Mouse (Mus musculus) neural tube, embryonic 15.5 days (tissue): ENCODE results near the gene Tmem138. TPM values are rescaled to one million over a fixed set of nuclear protein-coding genes. Genes with fewer than 3 reads are reported as not detected.

Experiments
- ATAC-seq: fragments of 200-750 bp; cut with Nextera tagmentation; 2 replicates; pipeline ENCODE4 v1.8.0; 2017; ENCODE audit warnings: mild to moderate bottlenecking, moderate TSS enrichment, moderate library complexity; ENCODE audit not compliant: low FRiP score
- H3K27ac ChIP-seq: fragments of 300-500 bp; sonication (generic); replicated peaks from 2 replicates; pipeline ENCODE4 v1.5.1; 2015; ENCODE audit warnings: mild to moderate bottlenecking, inconsistent platforms
- H3K27me3 ChIP-seq: fragments of 300-500 bp; sonication (generic); replicated peaks from 2 replicates; pipeline ENCODE4 v1.6.1; 2015; ENCODE audit warnings: inconsistent platforms
- H3K36me3 ChIP-seq: fragments of 300-500 bp; sonication (generic); 2 replicates; pipeline ENCODE4 v1.6.1; 2015; ENCODE audit warnings: inconsistent platforms
- H3K4me1 ChIP-seq: fragments of 300-500 bp; sonication (generic); 2 replicates; pipeline ENCODE4 v1.6.1; 2015; ENCODE audit warnings: inconsistent platforms
- H3K4me2 ChIP-seq: fragments of 300-500 bp; sonication (generic); 2 replicates; pipeline ENCODE4 v1.6.1; 2015; ENCODE audit warnings: inconsistent platforms, mild to moderate bottlenecking, moderate library complexity
- H3K4me3 ChIP-seq: fragments of 300-500 bp; sonication (generic); replicated peaks from 2 replicates; pipeline ENCODE4 v1.5.1; 2015; ENCODE audit warnings: mild to moderate bottlenecking, inconsistent platforms
- H3K9ac ChIP-seq: fragments of 300-500 bp; sonication (generic); replicated peaks from 2 replicates; pipeline ENCODE4 v1.6.1; 2015; ENCODE audit warnings: mild to moderate bottlenecking, inconsistent platforms
- H3K9me3 ChIP-seq: fragments of 300-500 bp; sonication (generic); replicated peaks from 2 replicates; pipeline ENCODE4 v1.6.1; 2016; ENCODE audit warnings: inconsistent platforms
- WGBS: fragments of 180-500 bp; shearing (Covaris S2); methylation state at CpG from one replicate; pipeline ENCODE4 v1.1.7; 2015; ENCODE audit warnings: mixed read lengths; 5-methylcytosine and 5-hydroxymethylcytosine counted together
- polyA plus RNA-seq: library from polyadenylated mRNA; unstranded; fragments of >200 nt; fragmentation: Nextera tagmentation; extraction: Ambion mirVana; gene quantifications from 2 replicates; pipeline ENCODE4 v1.2.1, GENCODE M21; 2015

Tmem138 gene
- polyA plus RNA-seq: 33.3 and 33.9 TPM in 2 replicates

- Histone ChIP-seq H3K36me3 (peaks cover 31% of the 10 kb centered on the region), H3K27me3 (no peaks in the 10 kb centered on the region), H3K4me3 (peak within 1 kb of the TSS; percentile 74), H3K4me2 (peak within 1 kb of the TSS; percentile 85), H3K9ac (peak within 1 kb of the TSS; percentile 79), H3K27ac (peak within 1 kb of the TSS; percentile 97), H3K9me3 (no peaks in the 10 kb centered on the region), H3K4me1 (peaks cover 28% of the 10 kb centered on the region)
- under 1% methylated on average over 44 of the region's 44 CpGs for WGBS
- peak; percentile 97 for ATAC-seq
These were observed at the start of gene Tmem138, which contains the start of gene Cyb561a3 for GRCm38 (mm10) chr19:10576690-10577561. Gene Tmem138 (minus strand): TSS chr19:10577362. Gene Cyb561a3 (plus strand): TSS chr19:10577172.

GRCm38 (mm10) chr19:10608573-10609240 is 31.5 kb upstream of the Tmem138 start:
- 89% methylated on average over 5 of the region's 5 CpGs for WGBS
- H3K4me2 ChIP-seq: no peak overlapping the region
- no peak overlapping the region for H3K9ac ChIP-seq
- H3K4me1 ChIP-seq: peaks cover 37% of the 10 kb centered on the region
- H3K9me3 ChIP-seq: no peaks in the 10 kb centered on the region
- peaks cover 60% of the 10 kb centered on the region for H3K36me3 ChIP-seq
- H3K27me3 ChIP-seq: no peaks in the 10 kb centered on the region
- H3K4me3 ChIP-seq: no peak overlapping the region
- ATAC-seq: no peak
- H3K27ac ChIP-seq: no peak overlapping the region

- Histone ChIP-seq H3K4me3 (peak overlapping the region; percentile 99), H3K27ac (peak overlapping the region; percentile 91), H3K4me2 (peak overlapping the region; percentile 59), H3K9me3 (no peaks in the 10 kb centered on the region), H3K4me1 (peaks cover 57% of the 10 kb centered on the region), H3K9ac (peak overlapping the region; percentile 98), H3K27me3 (no peaks in the 10 kb centered on the region), H3K36me3 (peaks cover 35% of the 10 kb centered on the region)
- WGBS: 8% methylated on average over 20 of the region's 20 CpGs
- no peak for ATAC-seq
These were observed 28.9 kb upstream of the Tmem138 start for GRCm38 (mm10) chr19:10605901-10606622.

- H3K36me3 ChIP-seq: peaks cover 28% of the 10 kb centered on the region
- ATAC-seq: peak; percentile 97
- H3K4me1 ChIP-seq: peaks cover 57% of the 10 kb centered on the region
- peak within 1 kb of the TSS; percentile 99 for H3K4me3 ChIP-seq
- WGBS: under 1% methylated on average over 49 of the region's 49 CpGs
- H3K27me3 ChIP-seq: no peaks in the 10 kb centered on the region
- H3K9ac ChIP-seq: peak within 1 kb of the TSS; percentile 98
- H3K4me2 ChIP-seq: peak within 1 kb of the TSS; percentile 59
- no peaks in the 10 kb centered on the region for H3K9me3 ChIP-seq
- H3K27ac ChIP-seq: peak within 1 kb of the TSS; percentile 91
These were observed 28.2 kb upstream of the Tmem138 start, which contains the start of the genes Ddb1 and Tkfc for GRCm38 (mm10) chr19:10605293-10605900. Gene Ddb1 (plus strand): TSS chr19:10605327. Gene Tkfc (minus strand): TSS chr19:10605654.

- H3K9me3 ChIP-seq: no peaks in the 10 kb centered on the region
- no peak for ATAC-seq
- peak overlapping the region; percentile 59 for H3K4me2 ChIP-seq
- H3K36me3 ChIP-seq: peaks cover 23% of the 10 kb centered on the region
- WGBS: 57% methylated on average over 3 of the region's 3 CpGs
- peak overlapping the region; percentile 91 for H3K27ac ChIP-seq
- peak overlapping the region; percentile 68 for H3K9ac ChIP-seq
- H3K4me3 ChIP-seq: peak overlapping the region; percentile 99
- peaks cover 57% of the 10 kb centered on the region for H3K4me1 ChIP-seq
- H3K27me3 ChIP-seq: no peaks in the 10 kb centered on the region
These were observed 27.4 kb upstream of the Tmem138 start for GRCm38 (mm10) chr19:10604534-10604933.

GRCm38 (mm10) chr19:10603660-10604523 is 26.7 kb upstream of the Tmem138 start:
- Histone ChIP-seq H3K36me3 (peaks cover 23% of the 10 kb centered on the region), H3K4me2 (peak overlapping the region; percentile 59; the same call in 1 of the 2 replicates), H3K9ac (peak overlapping the region; percentile 68), H3K4me1 (peaks cover 56% of the 10 kb centered on the region), H3K27ac (peak overlapping the region; percentile 92), H3K4me3 (no peak overlapping the region), H3K9me3 (no peaks in the 10 kb centered on the region), H3K27me3 (no peaks in the 10 kb centered on the region)
- no peak for ATAC-seq
- 90% methylated on average over 18 of the region's 18 CpGs for WGBS

- Histone ChIP-seq H3K4me1 (peaks cover 48% of the 10 kb centered on the region), H3K27me3 (no peaks in the 10 kb centered on the region), H3K4me2 (peak overlapping the region; percentile 59), H3K27ac (peak overlapping the region; percentile 92), H3K9me3 (no peaks in the 10 kb centered on the region), H3K36me3 (peaks cover 16% of the 10 kb centered on the region), H3K9ac (peak overlapping the region; percentile 51), H3K4me3 (peak overlapping the region; percentile 35)
- ATAC-seq: peak; percentile 65
- WGBS: 2% methylated on average over 9 of the region's 9 CpGs
These were observed 25.6 kb upstream of the Tmem138 start for GRCm38 (mm10) chr19:10602787-10603186.

GRCm38 (mm10) chr19:10602247-10602769 is 25.1 kb upstream of the Tmem138 start:
- H3K9me3 ChIP-seq: no peaks in the 10 kb centered on the region
- peak overlapping the region; percentile 59 for H3K4me2 ChIP-seq
- H3K36me3 ChIP-seq: peaks cover 15% of the 10 kb centered on the region; the same call in 1 of the 2 replicates
- peak overlapping the region; percentile 92 for H3K27ac ChIP-seq
- no peak for ATAC-seq
- H3K9ac ChIP-seq: peak overlapping the region; percentile 51
- peaks cover 44% of the 10 kb centered on the region for H3K4me1 ChIP-seq
- no peaks in the 10 kb centered on the region for H3K27me3 ChIP-seq
- under 1% methylated on average over 6 of the region's 6 CpGs for WGBS
- H3K4me3 ChIP-seq: peak overlapping the region; percentile 35

- H3K4me3 ChIP-seq: no peak overlapping the region
- no peak overlapping the region for H3K27ac ChIP-seq
- H3K4me1 ChIP-seq: peaks cover 29% of the 10 kb centered on the region
- no peaks in the 10 kb centered on the region for H3K9me3 ChIP-seq
- H3K36me3 ChIP-seq: peaks cover 28% of the 10 kb centered on the region
- no peak overlapping the region for H3K9ac ChIP-seq
- 95% methylated on average over 2 of the region's 2 CpGs for WGBS
- H3K4me2 ChIP-seq: no peak overlapping the region
- no peak for ATAC-seq
- no peaks in the 10 kb centered on the region for H3K27me3 ChIP-seq
These were observed 22.5 kb upstream of the Tmem138 start for GRCm38 (mm10) chr19:10599648-10600047.

GRCm38 (mm10) chr19:10598188-10598587 is 21.0 kb upstream of the Tmem138 start:
- Histone ChIP-seq H3K9me3 (no peaks in the 10 kb centered on the region), H3K4me1 (peaks cover 15% of the 10 kb centered on the region), H3K4me2 (no peak overlapping the region), H3K9ac (no peak overlapping the region), H3K36me3 (peaks cover 39% of the 10 kb centered on the region), H3K27ac (no peak overlapping the region), H3K27me3 (no peaks in the 10 kb centered on the region), H3K4me3 (no peak overlapping the region)
- 50% methylated on average over 3 of the region's 3 CpGs for WGBS
- ATAC-seq: no peak
